Mouse (Mus musculus) ovary, postnatal 14 days (tissue): ENCODE measurements at regions not wholly inside any gene's neighbourhood (a gene's known extent, or its start where the extent isn't known, plus 50 kb on each side); places are given as distances from the start of the nearest gene placed in this dataset.
A peak's percentile ranks its signal among the peaks of the same experiment; 100 is the strongest.
"Not testable (repeated sequence)": the region's sequence is repeated elsewhere in the genome, so short reads cannot be mapped to it uniquely, and the experiment has no call there.

Source experiments
- DNase-seq: peaks from one replicate; pipeline ENCODE4 v3.0.0; 2022; ENCODE audit warnings: low spot score

GRCm38 (mm10) chr6:31011407-31012020 is 52.6 kb upstream of the Klf14 start:
- peak; percentile 34 for DNase-seq

GRCm38 (mm10) chr6:31016566-31016965 is 57.7 kb upstream of the Klf14 start:
- DNase-seq = no peak

- DNase-seq = no peak
These were observed 62.9 kb upstream of the Klf14 start for GRCm38 (mm10) chr6:31021776-31022175.

- DNase-seq = no peak
These were observed 70.9 kb upstream of the Klf14 start for GRCm38 (mm10) chr6:31029777-31030176.

DNA sequence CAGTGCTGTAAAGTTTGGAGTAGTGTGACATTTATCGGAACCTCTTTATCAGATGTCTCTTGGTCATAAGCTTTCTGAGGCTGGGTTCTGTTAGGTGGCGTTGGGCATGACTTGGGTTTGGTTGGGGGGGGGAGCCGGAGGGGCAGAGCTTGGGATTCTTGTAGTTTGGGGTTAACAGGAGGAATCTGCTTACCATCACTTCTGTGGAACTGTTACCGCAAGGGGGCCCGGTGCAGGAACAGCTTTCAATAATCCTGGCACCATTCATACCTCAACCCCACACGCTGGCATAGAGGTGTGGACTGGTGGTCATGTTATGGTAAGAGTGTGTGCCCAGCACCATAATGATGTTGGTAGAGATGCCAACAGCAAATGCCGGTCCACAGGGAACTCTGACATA is 72.1 kb upstream of the Klf14 start:
- DNase-seq = no peak

GRCm38 (mm10) chr6:31032147-31032546 is 73.3 kb upstream of the Klf14 start:
- no peak for DNase-seq

GRCm38 (mm10) chr6:31032980-31033608 is 74.2 kb upstream of the Klf14 start:
- DNase-seq = peak; percentile 36

GRCm38 (mm10) chr6:31034796-31035195 is 75.9 kb upstream of the Klf14 start:
- no peak for DNase-seq

GRCm38 (mm10) chr6:31037801-31038395 is 79.0 kb upstream of the Klf14 start:
- no peak for DNase-seq

GRCm38 (mm10) chr6:31038445-31038844 is 79.6 kb upstream of the Klf14 start:
- DNase-seq = not testable (repeated sequence)

GRCm38 (mm10) chr6:31039485-31039884 is 80.6 kb upstream of the Klf14 start:
- DNase-seq = no peak

DNA sequence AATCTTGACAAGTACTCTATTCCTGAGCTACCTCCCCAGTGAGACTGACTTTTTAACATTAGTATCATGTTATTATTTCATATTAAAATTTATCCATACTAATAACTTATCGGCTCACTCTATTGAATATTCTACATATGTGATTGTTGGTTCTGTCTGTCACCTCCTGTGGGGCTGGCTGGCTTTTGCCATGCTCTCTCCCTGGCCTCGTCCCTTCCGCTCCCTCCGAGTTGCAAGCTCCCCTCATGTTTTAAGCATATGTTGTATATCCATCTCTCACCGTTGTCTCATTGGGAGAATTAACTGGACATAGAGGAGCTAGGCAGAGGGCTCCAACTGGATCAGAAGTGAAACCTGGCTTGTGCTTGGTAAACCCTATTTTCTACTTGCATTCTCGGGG is 81.9 kb upstream of the Klf14 start:
- no peak for DNase-seq

DNA sequence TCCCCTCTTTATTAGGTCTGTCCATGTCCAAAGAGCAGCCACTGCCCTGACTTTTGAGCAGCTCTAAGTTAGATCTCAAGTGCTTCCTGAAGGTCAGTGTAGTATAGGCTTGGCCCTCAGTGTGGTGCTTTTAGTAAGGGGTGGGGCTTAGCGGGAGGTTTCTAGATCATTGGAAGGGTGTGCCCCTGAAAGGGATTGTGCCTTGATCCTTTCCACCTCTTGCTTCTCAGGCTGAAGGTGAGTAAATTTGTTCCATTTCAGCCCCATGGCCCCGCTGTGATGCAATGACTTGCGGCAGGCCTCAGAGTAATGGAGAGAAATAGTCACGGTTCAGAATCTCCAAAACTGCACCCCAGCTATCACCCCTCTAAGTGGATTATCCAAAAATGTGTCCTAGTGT is 84.5 kb upstream of the Klf14 start:
- DNase-seq = no peak

DNA sequence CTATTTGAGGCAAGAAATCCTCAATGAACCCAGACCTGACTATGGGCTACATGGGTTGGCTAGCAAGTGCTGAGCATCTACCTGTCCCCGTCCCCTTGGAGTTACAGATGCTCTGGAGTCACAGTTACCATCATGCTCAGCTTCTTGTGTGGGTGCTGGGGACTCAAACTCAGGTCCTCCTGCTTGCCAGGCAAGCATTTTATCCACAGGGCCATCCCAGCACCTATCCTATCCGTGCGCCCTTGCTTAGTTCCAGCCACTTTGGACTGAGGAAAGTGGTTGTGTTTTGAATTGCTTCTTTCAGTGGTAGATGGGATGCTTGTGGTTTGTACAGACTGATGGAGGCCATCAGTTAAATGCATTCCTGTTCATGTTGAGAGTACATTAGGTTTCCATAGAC is 85.0 kb upstream of the Klf14 start:
- DNase-seq = no peak

DNA sequence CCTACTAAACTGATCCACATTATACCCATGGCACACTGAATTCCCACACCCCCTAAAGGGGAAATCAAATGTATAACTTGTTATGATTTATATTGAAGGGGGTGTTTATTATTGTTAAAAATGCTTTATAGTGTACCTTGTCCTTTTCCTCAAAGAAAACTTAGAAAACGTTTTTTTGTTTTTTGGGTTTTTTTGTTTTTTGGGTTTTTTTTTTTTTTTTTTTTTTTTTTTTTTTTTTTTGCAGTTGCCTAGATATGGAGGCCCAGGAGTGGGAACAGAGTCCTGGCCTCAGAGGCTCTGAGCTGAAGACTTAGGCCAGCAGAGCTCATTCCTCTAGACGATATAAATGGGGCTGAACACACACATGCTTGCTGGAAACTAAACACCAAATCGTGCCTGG is 87.3 kb upstream of the Klf14 start:
- DNase-seq = no peak

DNA sequence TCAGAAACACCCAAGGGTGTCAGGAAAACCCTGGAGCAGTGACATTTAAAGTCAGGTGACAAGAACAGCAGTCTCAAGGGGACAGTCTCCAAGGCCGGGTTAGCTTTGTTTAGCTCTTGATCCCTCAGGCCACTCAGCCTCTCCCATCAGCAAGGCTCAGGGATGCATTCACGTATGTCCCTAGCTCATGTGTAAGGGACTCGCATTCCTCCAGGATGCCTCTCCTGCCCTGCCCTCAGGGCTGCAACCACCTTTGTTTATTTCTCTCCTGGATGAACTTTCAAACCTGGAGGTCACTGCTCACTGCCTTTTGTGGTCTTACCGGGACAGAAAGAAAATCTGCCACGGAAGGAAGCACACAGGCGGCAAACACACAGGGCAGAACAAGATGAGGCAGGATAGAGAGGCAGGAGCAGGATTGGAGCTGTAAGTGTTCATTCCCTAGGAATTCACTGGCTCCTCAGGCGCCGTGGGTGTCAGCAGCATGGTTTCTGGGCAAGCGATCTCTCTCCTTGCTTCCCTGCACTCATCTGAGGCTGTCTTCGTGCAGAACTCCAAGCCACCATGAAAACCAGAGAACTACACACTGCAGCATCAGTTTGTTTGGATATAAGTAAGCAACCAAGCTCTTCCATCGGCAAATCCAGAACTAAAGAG is 90.2 kb upstream of the Klf14 start:
- no peak for DNase-seq

DNA sequence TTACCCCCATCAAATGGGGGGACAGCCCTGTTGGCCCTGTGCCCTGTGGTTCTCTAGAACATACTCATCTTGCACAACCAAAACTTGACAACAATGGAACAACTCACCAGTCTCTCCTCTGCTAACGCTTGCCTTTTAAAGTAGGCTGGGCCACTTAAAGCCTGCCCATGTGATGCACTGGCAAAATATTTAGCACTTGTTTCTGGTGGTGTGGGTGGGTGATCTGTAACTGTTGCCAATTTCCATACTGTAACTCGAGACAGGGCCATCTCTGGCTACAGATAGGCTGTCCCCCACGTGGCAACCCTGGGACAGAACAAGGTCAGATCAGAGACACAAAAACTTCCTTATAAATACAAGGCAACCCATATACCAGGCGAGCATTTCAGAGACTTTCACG is 92.0 kb upstream of the Klf14 start:
- no peak for DNase-seq

DNA sequence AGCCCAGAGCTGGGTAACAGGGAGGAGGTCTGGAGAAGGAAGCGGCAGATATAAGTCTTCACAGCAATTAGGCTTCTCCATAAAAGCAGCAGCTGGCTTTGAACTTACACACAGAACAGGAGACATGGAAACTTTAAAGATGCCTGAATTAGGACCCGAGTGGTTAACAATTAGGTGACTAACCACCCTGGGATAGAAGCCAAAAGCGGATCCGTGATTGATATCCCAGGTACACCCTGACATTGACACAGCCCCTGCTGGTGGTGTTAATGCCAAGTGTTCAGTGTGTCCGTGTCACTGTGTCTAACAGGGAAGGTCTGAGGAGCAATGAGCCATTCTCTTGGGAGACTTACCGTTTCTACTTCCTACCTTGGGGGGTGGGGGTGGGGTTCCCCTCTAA is 92.9 kb upstream of the Klf14 start:
- DNase-seq = no peak

DNA sequence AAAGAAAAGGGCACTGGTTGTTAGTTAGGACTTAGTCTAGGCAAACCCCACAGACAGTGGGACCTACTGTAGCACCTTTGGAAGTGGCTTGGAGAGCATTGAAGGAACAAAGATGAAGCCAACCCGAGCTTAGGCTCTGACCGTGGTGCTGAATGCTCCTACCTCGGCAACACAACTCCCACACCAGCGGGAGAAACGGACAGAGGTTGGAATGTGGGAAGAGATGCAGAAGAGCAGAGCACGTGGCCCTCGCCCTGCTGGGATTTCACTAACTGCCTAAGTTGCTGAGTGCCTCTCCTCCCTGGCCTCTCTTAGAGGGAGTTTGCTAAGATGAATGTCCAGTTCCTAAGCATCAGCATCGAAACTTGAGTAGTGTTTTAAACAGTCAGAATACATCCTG is 94.1 kb upstream of the Klf14 start:
- no peak for DNase-seq

- DNase-seq = no peak
These were observed 98.1 kb upstream of the Klf14 start for GRCm38 (mm10) chr6:31056786-31057566.

DNA sequence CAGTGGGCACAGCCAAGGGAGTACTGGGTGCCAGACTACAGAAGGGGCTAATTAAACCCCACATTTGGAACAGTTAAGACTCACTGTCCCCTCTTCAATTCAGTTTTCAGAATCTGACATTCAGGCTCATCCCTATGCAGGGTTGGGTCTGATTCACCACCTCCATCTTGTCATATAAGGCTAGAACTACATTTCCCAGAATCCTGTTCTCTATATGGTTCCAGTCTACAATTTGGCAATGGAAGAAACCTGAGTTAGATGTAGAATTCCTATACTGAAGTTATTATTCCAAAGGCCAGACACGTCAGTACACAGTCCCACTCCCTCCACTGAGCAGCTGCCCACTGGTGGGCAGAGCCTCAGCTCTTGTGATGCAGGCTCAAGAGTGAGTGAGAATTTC is 99.4 kb upstream of the Klf14 start:
- DNase-seq = no peak

GRCm38 (mm10) chr6:31058961-31059360 is 100.1 kb upstream of the Klf14 start:
- DNase-seq = no peak

DNA sequence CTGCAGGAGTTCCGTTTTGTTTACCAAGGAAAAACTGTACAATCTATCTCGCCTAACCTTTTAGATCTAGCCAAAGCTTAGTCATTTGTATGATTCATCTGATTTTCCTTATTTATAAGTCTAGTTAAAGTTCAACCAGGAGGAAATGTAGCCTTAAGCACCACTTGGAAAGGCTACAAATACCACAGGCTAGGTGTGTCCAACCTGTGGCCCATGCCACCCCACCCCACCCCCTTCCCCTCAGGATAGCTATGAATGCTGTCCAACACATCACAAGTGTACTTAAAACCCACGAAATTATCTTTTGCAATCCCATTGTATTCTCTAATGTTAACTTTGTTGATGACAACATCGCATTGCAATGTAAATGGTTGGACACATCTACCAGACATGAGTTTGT is 102.9 kb upstream of the Klf14 start:
- no peak for DNase-seq
